Comparison of ENCODE assay signal across 13 mouse cellular contexts in the genomic region with DNA sequence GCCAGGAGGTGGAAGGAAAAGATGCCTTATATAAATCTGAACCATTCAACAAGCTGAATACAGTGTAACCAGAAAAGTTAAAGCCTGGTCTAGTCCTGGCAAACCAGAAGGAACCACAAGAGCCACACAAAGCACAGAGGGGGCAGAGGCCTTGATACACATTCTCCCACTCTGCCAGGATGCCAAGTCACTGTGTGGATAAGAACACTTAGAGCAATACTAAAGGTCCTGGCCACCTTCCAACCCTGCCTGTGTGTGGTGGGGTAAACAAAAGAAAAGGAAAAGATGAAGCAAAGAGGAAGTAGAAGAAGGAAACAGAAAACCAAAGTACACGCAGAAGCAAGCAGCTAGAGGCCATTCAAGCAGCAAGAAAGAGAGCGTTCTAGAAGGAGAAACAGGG.
A peak's percentile ranks its signal among the peaks of the same experiment; 100 is the strongest.
DNase-seq lines count a peak whose midpoint lies in the region; ATAC-seq and TF ChIP-seq lines count a peak whose summit lies in the region.
"Had no signal": no experiment of that assay in that cellular context is flagged by ENCODE, and none has a peak within 500 bp of the region (broad histone marks: within the 10 kb centered on the region; RNA-seq: fewer than 3 reads in every experiment).

No protein-coding gene starts in this region.

- no peak for TF ChIP-seq RAD21 in CH12.LX (IDR thresholded peaks at IDR 0.05; ENCODE audit: low read depth, low read length)

- no peak overlapping the region for H3K9ac ChIP-seq in CH12.LX (ENCODE audit: insufficient read depth, low read depth)
- H3K9ac ChIP-seq in lung, embryonic 15.5 days, result no peak overlapping the region
- no peak overlapping the region for H3K9ac ChIP-seq in liver, embryonic 12.5 days
- H3K9ac ChIP-seq: hindbrain, embryonic 14.5 days; midbrain, embryonic 12.5 days; neural tube, embryonic 15.5 days had no signal

- H3K4me3 ChIP-seq in CH12.LX (replicated peaks in 1 of 3; ENCODE audit: low read depth in 2 of 3, low read length in 2 of 3, poor library complexity in 1 of 3), result no peak overlapping the region
- no peak overlapping the region for H3K4me3 ChIP-seq in lung, embryonic 15.5 days
- no peak overlapping the region for H3K4me3 ChIP-seq in liver, embryonic 12.5 days
- H3K4me3 ChIP-seq: midbrain, embryonic 12.5 days; neural tube, embryonic 15.5 days had no signal

- in situ Hi-C loops in CH12.LX (cut with MboI; ENCODE audit: low pct_ligation_motif_present, low pct_unique_long_range_greater_than_20kb, low sequenced_read_pairs), result no loop called here

- TF ChIP-seq CTCF in CH12.LX (conservative IDR thresholded peaks at IDR 0.05 in 1 of 2, IDR thresholded peaks at IDR 0.05 in 1 of 2; ENCODE audit: low read depth in 2 of 2, low read length in 2 of 2), result no peak

- no peak overlapping the region for H3K27ac ChIP-seq in CH12.LX (ENCODE audit: insufficient read depth, low read depth)
- no peak overlapping the region for H3K27ac ChIP-seq in lung, embryonic 15.5 days
- no peak overlapping the region for H3K27ac ChIP-seq in liver, embryonic 12.5 days
- H3K27ac ChIP-seq: hindbrain, embryonic 14.5 days; midbrain, embryonic 12.5 days; neural tube, embryonic 15.5 days had no signal

- peak; percentile 2 for DNase-seq in kidney, adult 9 months
- no peak for DNase-seq in kidney, postnatal 36 days
- DNase-seq in 416B (ENCODE audit: low read depth) (peak; percentile 3), CH12.LX (ENCODE audit: extremely low read depth) (peak; percentile 27)
- no peak for DNase-seq in c-Kit-positive CD71-positive TER-119-positive erythroid progenitor cells, embryonic 14.5 days (ENCODE audit: low spot score)
- DNase-seq in frontal cortex, postnatal 10 days (ENCODE audit: low spot score in 2 of 2), result no peak
- DNase-seq: heart, adult 18-20 months had no signal

- no peaks in the 10 kb centered on the region for H3K79me2 ChIP-seq in CH12.LX (replicated peaks; ENCODE audit: control insufficient read depth, extremely low read depth, insufficient read depth, poor library complexity, severe bottlenecking)

- no peaks in the 10 kb centered on the region for H3K27me3 ChIP-seq in CH12.LX (replicated peaks)
- no peaks in the 10 kb centered on the region for H3K27me3 ChIP-seq in lung, embryonic 15.5 days
- H3K27me3 ChIP-seq in liver, embryonic 12.5 days (replicated peaks), result no peaks in the 10 kb centered on the region
- H3K27me3 ChIP-seq: midbrain, embryonic 12.5 days; neural tube, embryonic 15.5 days had no signal

- no peak for TF ChIP-seq EP300 in CH12.LX (IDR thresholded peaks at IDR 0.05; ENCODE audit: low read length)

- no peaks in the 10 kb centered on the region for H3K36me3 ChIP-seq in CH12.LX (replicated peaks in 1 of 2; ENCODE audit: control insufficient read depth in 1 of 2, insufficient read depth in 1 of 2, low read length in 1 of 2)
- H3K36me3 ChIP-seq in lung, embryonic 15.5 days, result no peaks in the 10 kb centered on the region
- H3K36me3 ChIP-seq in liver, embryonic 12.5 days, result no peaks in the 10 kb centered on the region
- H3K36me3 ChIP-seq: midbrain, embryonic 12.5 days; neural tube, embryonic 15.5 days had no signal

- H3K9me3 ChIP-seq in CH12.LX (replicated peaks; ENCODE audit: low read length), result no peaks in the 10 kb centered on the region
- H3K9me3 ChIP-seq in lung, embryonic 15.5 days, result no peaks in the 10 kb centered on the region
- H3K9me3 ChIP-seq in liver, embryonic 12.5 days (replicated peaks), result no peaks in the 10 kb centered on the region
- H3K9me3 ChIP-seq: midbrain, embryonic 12.5 days; neural tube, embryonic 15.5 days had no signal

- TF ChIP-seq POLR2A in CH12.LX (IDR thresholded peaks at IDR 0.05; ENCODE audit: low read depth, low read length), result no peak

- 0 out of 2 replicates have a peak, but pooled peaks have one; percentile 46 for ATAC-seq in lung, embryonic 15.5 days (ENCODE audit: borderline replicate concordance, extremely low read depth, low FRiP score, low TSS enrichment)
- ATAC-seq in liver, embryonic 12.5 days, result no peak

- peaks cover 0 to 14% of the 10 kb centered on the region in 2 experiments; a peak in 2 of 4 replicates for H3K4me1 ChIP-seq in CH12.LX (ENCODE audit: control insufficient read depth in 1 of 2, insufficient read depth in 2 of 2)
- peaks cover 14% of the 10 kb centered on the region; the same call in 1 of the 2 replicates for H3K4me1 ChIP-seq in lung, embryonic 15.5 days
- H3K4me1 ChIP-seq in liver, embryonic 12.5 days, result no peaks in the 10 kb centered on the region

- 40% methylated on average over 2 of the region's 2 CpGs for WGBS in lung, embryonic 15.5 days
- WGBS in liver, embryonic 12.5 days (ENCODE audit: insufficient replicate concordance), result 47% methylated on average over 2 of the region's 2 CpGs

- H3K4me2 ChIP-seq in CH12.LX (ENCODE audit: insufficient read depth, low read depth, poor library complexity, severe bottlenecking), result no peak overlapping the region
- no peak overlapping the region for H3K4me2 ChIP-seq in lung, embryonic 15.5 days
- no peak overlapping the region for H3K4me2 ChIP-seq in liver, embryonic 12.5 days
- H3K4me2 ChIP-seq: hindbrain, embryonic 14.5 days; liver, embryonic 11.5 days; midbrain, embryonic 12.5 days; neural tube, embryonic 15.5 days had no signal

- dilution Hi-C loops in CH12.LX (cut with MboI; ENCODE audit: extremely low pct_ligation_motif_present, extremely low pct_unique_long_range_greater_than_20kb, low sequenced_read_pairs), result no loop called here

TF ChIP-seq in CH12.LX, 34 proteins besides CTCF, POLR2A, EP300 and RAD21:
- TF ChIP-seq SMC3 (IDR thresholded peaks at IDR 0.05; ENCODE audit: low read depth, low read length) (no peak), RCOR1 (conservative IDR thresholded peaks at IDR 0.05; ENCODE audit: low read depth, low read length) (no peak), NRF1 (IDR thresholded peaks at IDR 0.05; ENCODE audit: low read depth, low read length) (no peak), JUND (conservative IDR thresholded peaks at IDR 0.05; ENCODE audit: low read depth, low read length) (no peak), JUN (IDR thresholded peaks at IDR 0.05; ENCODE audit: insufficient read depth, low read depth, low read length) (no peak), MYC (IDR thresholded peaks at IDR 0.05; ENCODE audit: low read depth, low read length) (no peak), ZNF384 (IDR thresholded peaks at IDR 0.05; ENCODE audit: low read depth, low read length) (no peak)

Comparison
In these comparisons a context has a peak if more than half of its experiments do, and no peak if none do; other contexts are left out.
1. DNase-seq: peak in kidney, adult 9 months (single experiment), 416B (single experiment) and CH12.LX (single experiment); none in kidney, postnatal 36 days (0 of 2), c-Kit-positive CD71-positive TER-119-positive erythroid progenitor cells, embryonic 14.5 days (single experiment) and frontal cortex, postnatal 10 days (0 of 2).